Mouse (Mus musculus) stomach, postnatal 0 days (tissue): ENCODE measurements around the gene Ccsap. TPM values are rescaled to one million over a fixed set of nuclear protein-coding genes. Genes with fewer than 3 reads are reported as not detected.

Experiments used
- ATAC-seq: fragments of 200-750 bp; cut with Nextera tagmentation; 2 replicates; pipeline ENCODE4 v1.8.0; 2017; ENCODE audit not compliant: low FRiP score, low TSS enrichment
- DNase-seq: peaks from one replicate; pipeline ENCODE4 v3.0.0-alpha.2; 2016; ENCODE audit warnings: low spot score
- H3K27ac ChIP-seq: fragments of 300-500 bp; sonication (generic); replicated peaks from 2 replicates; pipeline ENCODE4 v1.5.1; 2014; ENCODE audit warnings: mild to moderate bottlenecking, control low read depth
- H3K27me3 ChIP-seq: fragments of 300-500 bp; sonication (generic); 2 replicates; pipeline ENCODE4 v1.6.1; 2014; ENCODE audit warnings: low read length; ENCODE audit not compliant: control insufficient read depth, insufficient read depth
- H3K36me3 ChIP-seq: fragments of 300-500 bp; sonication (generic); 2 replicates; pipeline ENCODE4 v1.6.1; 2014; ENCODE audit warnings: low read length, mixed read lengths; ENCODE audit not compliant: control insufficient read depth, insufficient read depth
- H3K4me1 ChIP-seq: fragments of 300-500 bp; sonication (generic); replicated peaks from 2 replicates; pipeline ENCODE4 v1.6.1; 2014; ENCODE audit warnings: antibody characterized with exemption; ENCODE audit not compliant: control insufficient read depth, insufficient read depth
- H3K4me2 ChIP-seq: fragments of 300-500 bp; sonication (generic); replicated peaks from 2 replicates; pipeline ENCODE4 v1.6.1; 2014; ENCODE audit warnings: low read depth, mild to moderate bottlenecking, control low read depth, moderate library complexity
- H3K4me3 ChIP-seq: fragments of 300-500 bp; sonication (generic); 2 replicates; pipeline ENCODE4 v1.5.1; 2014; ENCODE audit warnings: low read depth, low read length, control low read depth
- H3K9ac ChIP-seq: fragments of 300-500 bp; sonication (generic); 2 replicates; pipeline ENCODE4 v1.6.1; 2014; ENCODE audit warnings: mild to moderate bottlenecking, low read length, control low read depth, mixed read lengths
- H3K9me3 ChIP-seq: fragments of 300-500 bp; sonication (generic); 2 replicates; pipeline ENCODE4 v1.6.1; 2016; ENCODE audit warnings: low read length; ENCODE audit not compliant: control insufficient read depth
- CTCF ChIP-seq: IDR thresholded peaks from 2 replicates; pipeline ENCODE4 v1.5.1; 2016; ENCODE audit warnings: antibody characterized with exemption, low read depth, mild to moderate bottlenecking, moderate library complexity
- EP300 ChIP-seq: optimal IDR thresholded peaks from 2 replicates; pipeline ENCODE3; 2016; ENCODE audit warnings: antibody characterized with exemption
- WGBS: fragments of 180-500 bp; shearing (Covaris S2); extraction: QIAGEN DNeasy Blood & Tissue Kit; methylation state at CpG from one replicate; pipeline ENCODE4 v1.1.7; 2014; 5-methylcytosine and 5-hydroxymethylcytosine counted together
- polyA plus RNA-seq: library from polyadenylated mRNA; unstranded; fragments of >200 nt; fragmentation: Nextera tagmentation; extraction: Ambion mirVana; gene quantifications from 2 replicates; pipeline ENCODE4 v1.2.1, GENCODE M21; 2015

The Ccsap gene
- polyA plus RNA-seq, 1 experiment from 2014 or later = 0.91 TPM

GRCm38 (mm10) chr8:123842086-123842485 lies 17.9 kb downstream of the Ccsap start:
- TF ChIP-seq EP300 (no peak), CTCF (no peak)
- Histone ChIP-seq H3K27me3 (no peaks in the 10 kb centered on the region), H3K4me2 (no peak overlapping the region), H3K27ac (no peak overlapping the region), H3K4me1 (no peaks in the 10 kb centered on the region), H3K9me3 (no peaks in the 10 kb centered on the region), H3K36me3 (no peaks in the 10 kb centered on the region), H3K9ac (no peak overlapping the region), H3K4me3 (no peak overlapping the region)
- ATAC-seq (no peak), DNase-seq (no peak)
- WGBS = 86% methylated on average over 12 of the region's 12 CpGs

GRCm38 (mm10) chr8:123840578-123841345 lies 19.2 kb downstream of the Ccsap start:
- H3K4me3 ChIP-seq = no peak overlapping the region
- H3K4me1 ChIP-seq = no peaks in the 10 kb centered on the region
- no peak for TF ChIP-seq CTCF
- no peak for TF ChIP-seq EP300
- WGBS = 84% methylated on average over 15 of the region's 15 CpGs
- H3K4me2 ChIP-seq = no peak overlapping the region
- DNase-seq = no peak
- H3K27me3 ChIP-seq = no peaks in the 10 kb centered on the region
- no peak overlapping the region for H3K27ac ChIP-seq
- H3K9me3 ChIP-seq = no peaks in the 10 kb centered on the region
- ATAC-seq = no peak
- no peaks in the 10 kb centered on the region for H3K36me3 ChIP-seq
- no peak overlapping the region for H3K9ac ChIP-seq

GRCm38 (mm10) chr8:123838496-123838895 lies 21.5 kb downstream of the Ccsap start:
- 59% methylated on average over 9 of the region's 9 CpGs for WGBS
- no peak overlapping the region for H3K9ac ChIP-seq
- H3K27me3 ChIP-seq = no peaks in the 10 kb centered on the region
- no peak overlapping the region for H3K4me2 ChIP-seq
- no peaks in the 10 kb centered on the region for H3K9me3 ChIP-seq
- H3K4me3 ChIP-seq = no peak overlapping the region
- H3K36me3 ChIP-seq = peaks cover 9% of the 10 kb centered on the region; the same call in 1 of the 2 replicates
- DNase-seq = peak; percentile 52
- no peak overlapping the region for H3K27ac ChIP-seq
- ATAC-seq = no peak
- no peaks in the 10 kb centered on the region for H3K4me1 ChIP-seq
- TF ChIP-seq CTCF (no peak), EP300 (no peak)

- Histone ChIP-seq H3K36me3 (peaks cover 9% of the 10 kb centered on the region; the same call in 1 of the 2 replicates), H3K4me3 (no peak overlapping the region), H3K9ac (no peak overlapping the region), H3K4me2 (no peak overlapping the region), H3K27me3 (no peaks in the 10 kb centered on the region), H3K27ac (no peak overlapping the region), H3K4me1 (no peaks in the 10 kb centered on the region), H3K9me3 (no peaks in the 10 kb centered on the region)
- 82% methylated on average over 6 of the region's 6 CpGs for WGBS
- no peak for TF ChIP-seq EP300
- no peak for DNase-seq
- no peak for ATAC-seq
Observed at GRCm38 (mm10) chr8:123836354-123836753, 23.7 kb downstream of the Ccsap start.

GRCm38 (mm10) chr8:123835451-123835850 lies 24.6 kb downstream of the Ccsap start:
- WGBS = 54% methylated on average over 9 of the region's 9 CpGs
- no peak overlapping the region for H3K4me2 ChIP-seq
- H3K36me3 ChIP-seq = peaks cover 9% of the 10 kb centered on the region; the same call in 1 of the 2 replicates
- no peak overlapping the region for H3K9ac ChIP-seq
- H3K27me3 ChIP-seq = no peaks in the 10 kb centered on the region
- no peak overlapping the region for H3K4me3 ChIP-seq
- H3K27ac ChIP-seq = no peak overlapping the region
- no peaks in the 10 kb centered on the region for H3K9me3 ChIP-seq
- H3K4me1 ChIP-seq = no peaks in the 10 kb centered on the region
- TF ChIP-seq CTCF (peak; percentile 80), EP300 (no peak)
- 0 out of 2 replicates have a peak, but pooled peaks have one; percentile 39 for ATAC-seq
- peak; percentile 74 for DNase-seq

GRCm38 (mm10) chr8:123832757-123833156 lies 27.3 kb downstream of the Ccsap start:
- WGBS = 96% methylated on average over 4 of the region's 4 CpGs
- H3K36me3 ChIP-seq = peaks cover 15% of the 10 kb centered on the region; the same call in 1 of the 2 replicates

More at GRCm38 (mm10) chr8:123832757-123833156, 27.3 kb downstream of the Ccsap start:
- H3K4me3 ChIP-seq = no peak overlapping the region
- no peak overlapping the region for H3K4me2 ChIP-seq
- no peak overlapping the region for H3K9ac ChIP-seq
- no peak for ATAC-seq
- no peak for TF ChIP-seq EP300
- peak; percentile 85 for TF ChIP-seq CTCF
- no peaks in the 10 kb centered on the region for H3K4me1 ChIP-seq
- peak; percentile 78 for DNase-seq
- no peak overlapping the region for H3K27ac ChIP-seq
- no peaks in the 10 kb centered on the region for H3K9me3 ChIP-seq
- H3K27me3 ChIP-seq = no peaks in the 10 kb centered on the region
